Mouse (Mus musculus) ES-E14 (cell line): ENCODE results near the gene Inpp4b.

ENCODE experiments used
- CHD2 ChIP-seq: IDR thresholded peaks from 2 replicates; pipeline ENCODE4 v1.6.1; 2014; ENCODE audit warnings: mild to moderate bottlenecking, low read depth, low read length, inconsistent platforms
- HCFC1 ChIP-seq: IDR thresholded peaks from 2 replicates; pipeline ENCODE4 v1.6.1; 2012; ENCODE audit warnings: low read length, inconsistent platforms, borderline replicate concordance; ENCODE audit not compliant: insufficient read depth
- MAFK ChIP-seq: IDR thresholded peaks from 2 replicates; pipeline ENCODE4 v1.6.1; 2014; ENCODE audit warnings: mild to moderate bottlenecking, low read depth, low read length, inconsistent platforms; ENCODE audit not compliant: insufficient read depth
- ZC3H11A ChIP-seq: IDR thresholded peaks from 2 replicates; pipeline ENCODE4 v1.6.1; 2012; ENCODE audit warnings: low read depth, mild to moderate bottlenecking, inconsistent platforms, low read length, borderline replicate concordance
- ZNF384 ChIP-seq: IDR thresholded peaks from 2 replicates; pipeline ENCODE4 v1.6.1; 2012; ENCODE audit warnings: low read depth, low read length, inconsistent platforms

DNA sequence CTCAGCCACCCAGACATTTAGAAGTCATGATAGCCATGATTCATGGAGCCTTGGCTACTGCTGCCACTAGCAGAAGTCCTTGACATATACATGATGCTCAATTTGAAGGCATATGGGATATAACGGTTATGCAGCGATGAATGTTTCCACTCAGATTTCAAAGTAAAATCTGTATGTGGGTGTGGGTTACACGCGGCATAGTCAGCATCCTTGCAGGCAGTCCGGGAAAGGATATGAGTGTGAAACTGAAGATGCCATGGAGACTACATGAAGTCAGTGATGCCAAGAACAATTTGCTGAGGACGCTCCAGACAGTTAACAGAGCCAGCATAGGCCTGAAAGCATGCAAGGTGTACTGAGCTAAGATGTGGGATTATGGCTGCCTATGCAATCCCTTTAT lies 46.6 kb downstream of the Inpp4b start:
- TF ChIP-seq ZC3H11A (no peak), CHD2 (no peak), ZNF384 (no peak), MAFK (no peak), HCFC1 (no peak)
